In the genomic region with DNA sequence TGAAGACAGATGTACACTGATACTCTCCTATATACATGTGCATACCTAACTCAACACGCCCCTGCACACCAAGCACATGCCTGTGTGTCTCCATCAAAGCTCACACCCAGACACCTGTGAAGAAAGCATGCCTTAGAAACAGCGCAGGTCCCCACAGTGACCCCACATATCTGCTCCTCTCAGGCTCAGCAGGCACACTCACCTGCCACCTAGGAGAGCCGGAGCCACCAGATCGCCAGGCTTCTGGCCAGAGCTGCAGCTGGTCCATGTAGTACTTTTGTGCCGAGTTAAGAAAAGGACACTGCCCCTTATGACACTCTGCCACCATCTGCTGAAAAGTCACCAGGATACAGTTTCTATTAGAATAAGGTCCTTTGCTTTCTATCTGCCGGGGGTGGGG, we compare ENCODE assay signal across 10 mouse cellular contexts. TPM values are rescaled to one million over a fixed set of nuclear protein-coding genes. Genes with fewer than 3 reads are reported as not detected.
A peak's percentile ranks its signal among the peaks of the same experiment; 100 is the strongest.
DNase-seq lines count a peak whose midpoint lies in the region; ATAC-seq and TF ChIP-seq lines count a peak whose summit lies in the region.
"Had no signal": no experiment of that assay in that cellular context is flagged by ENCODE, and none has a peak within 500 bp of the region (broad histone marks: within the 10 kb centered on the region; RNA-seq: fewer than 3 reads in every experiment).

No protein-coding gene starts in this region.

- no peaks in the 10 kb centered on the region for H3K9me3 ChIP-seq in heart, embryonic 12.5 days (replicated peaks)
- H3K9me3 ChIP-seq in forebrain, embryonic 13.5 days (replicated peaks): no peaks in the 10 kb centered on the region
- H3K9me3 ChIP-seq: lung, embryonic 15.5 days had no signal

- no peak overlapping the region for H3K9ac ChIP-seq in heart, embryonic 12.5 days
- no peak overlapping the region for H3K9ac ChIP-seq in forebrain, embryonic 13.5 days

- peaks cover 8% of the 10 kb centered on the region; the same call in 1 of the 2 replicates for H3K36me3 ChIP-seq in heart, embryonic 12.5 days
- no peaks in the 10 kb centered on the region for H3K36me3 ChIP-seq in forebrain, embryonic 13.5 days (ENCODE audit: poor library complexity, severe bottlenecking)
- H3K36me3 ChIP-seq: lung, embryonic 15.5 days had no signal

- peaks cover 36% of the 10 kb centered on the region for H3K4me1 ChIP-seq in heart, embryonic 12.5 days (replicated peaks)
- peaks cover 30% of the 10 kb centered on the region for H3K4me1 ChIP-seq in forebrain, embryonic 13.5 days

- intact Hi-C loops in heart, postnatal 10 days (cut with DNase I): no loop called here

- peak overlapping the region; percentile 30; the same call in 1 of the 2 replicates for H3K4me3 ChIP-seq in heart, embryonic 12.5 days
- no peak overlapping the region for H3K4me3 ChIP-seq in layer of hippocampus, adult 2 months
- no peak overlapping the region for H3K4me3 ChIP-seq in forebrain, embryonic 13.5 days

- peak overlapping the region; percentile 65 for H3K4me2 ChIP-seq in heart, embryonic 12.5 days
- 0 out of 2 replicates have a peak overlapping the region, but pooled peaks have one; percentile 42 for H3K4me2 ChIP-seq in forebrain, embryonic 13.5 days

- H3K27ac ChIP-seq in heart, embryonic 12.5 days (ENCODE audit: poor library complexity, severe bottlenecking): peak overlapping the region; percentile 90; the same call in 1 of the 2 replicates
- peak overlapping the region; percentile 72 for H3K27ac ChIP-seq in layer of hippocampus, adult 2 months
- no peak overlapping the region for H3K27ac ChIP-seq in forebrain, embryonic 13.5 days

- WGBS in heart, embryonic 12.5 days: 76% methylated on average over 6 of the region's 6 CpGs
- WGBS in forebrain, embryonic 13.5 days: 72% methylated on average over 6 of the region's 6 CpGs

- TF ChIP-seq CTCF in layer of hippocampus, adult 2 months (conservative IDR thresholded peaks at IDR 0.05): no peak

- H3K27me3 ChIP-seq in heart, embryonic 12.5 days (replicated peaks): 0 out of 2 replicates have a peak, but pooled peaks cover 3% of the 10 kb centered on the region
- no peaks in the 10 kb centered on the region for H3K27me3 ChIP-seq in forebrain, embryonic 13.5 days
- H3K27me3 ChIP-seq: lung, embryonic 15.5 days had no signal

- no peak for DNase-seq in heart, postnatal 10 days
- DNase-seq in layer of hippocampus, adult 2 months (ENCODE audit: low spot score in 2 of 2): no peak
- no peak for DNase-seq in layer of hippocampus, adult 18-20 months (ENCODE audit: low spot score in 2 of 2)
- peak; percentile 61 for DNase-seq in cerebellum, adult 9-10 months
- no peak for DNase-seq in c-Kit-positive CD71-positive TER-119-positive erythroid progenitor cells, embryonic 14.5 days (ENCODE audit: low spot score)
- DNase-seq in ovary, adult 18-20 months (ENCODE audit: low spot score): no peak

- no peak for ATAC-seq in heart, embryonic 12.5 days (ENCODE audit: insufficient number of reproducible peaks, low FRiP score)
- no peak for ATAC-seq in forebrain, embryonic 13.5 days
- ATAC-seq: CD4-positive, CD25-positive, alpha-beta regulatory T cell, adult 4 months had no signal

RNA-seq across cellular contexts. Expression of a gene that starts 58.5 kb away (rescaled TPM):
- 1,723 and 1,724 TPM in 2 replicates for polyA plus RNA-seq in heart, embryonic 12.5 days (2016; fragmentation: Nextera tagmentation; extraction: Ambion mirVana)
- 100 to 1,000 TPM; 391 to 523 TPM for total RNA-seq in heart, postnatal 10 days (2021)
- 10 to 100 TPM; 14.3 to 18.6 TPM for total RNA-seq in layer of hippocampus, adult 2 months (2021)
- total RNA-seq in layer of hippocampus, adult 18-20 months (2021): 10 to 100 TPM in 1 of 2 experiments, 1 to 10 TPM in 1; 8.7 to 12.2 TPM
- 28.1 and 28.4 TPM in 2 replicates for polyA plus RNA-seq in forebrain, embryonic 13.5 days (2015; fragmentation: Nextera tagmentation; extraction: Ambion mirVana)
- polyA plus RNA-seq: CD4-positive, CD25-positive, alpha-beta regulatory T cell, adult 4 months had no signal

Comparison
In these comparisons a context has a peak if more than half of its experiments do, and no peak if none do; other contexts are left out.
1. RNA of a gene that starts 58.5 kb away (total RNA-seq): 391 to 523 TPM in heart, postnatal 10 days; 14.3 to 18.6 TPM in layer of hippocampus, adult 2 months and 8.7 to 12.2 TPM in layer of hippocampus, adult 18-20 months; every median in the first group is over 10 times any median in the second.